Mouse (Mus musculus) adrenal gland, adult (tissue): ENCODE measurements around the gene Rgl1.
A peak's percentile ranks its signal among the peaks of the same experiment; 100 is the strongest.

Experiments used
- DNase-seq, 2 experiments: peaks; one replicate each; pipeline ENCODE4 v3.0.0; 2022 to 2023; ENCODE audit warnings: low spot score in 1 of 2; ENCODE audit not compliant: inconsistent age in 2 of 2

Rgl1 gene

DNA sequence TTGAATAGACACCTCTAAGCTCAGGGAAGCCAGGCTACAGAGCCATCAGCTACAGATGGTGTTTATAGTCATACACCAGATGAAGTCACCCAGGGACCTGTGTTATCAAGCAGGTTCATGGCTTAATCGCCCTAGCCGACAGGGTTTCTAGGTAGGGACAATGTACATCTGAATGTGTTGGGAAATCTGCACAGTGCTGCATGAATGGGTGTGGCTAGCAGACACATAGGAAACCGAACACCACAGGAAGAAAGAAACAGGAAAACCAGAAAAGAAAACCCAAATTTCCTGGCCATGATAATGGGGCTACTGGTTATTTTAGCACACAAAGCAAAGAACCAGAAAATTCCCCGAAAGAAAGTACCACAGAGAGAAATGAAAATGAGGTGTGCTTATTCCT is 45.2 kb downstream of the Rgl1 start:
- DNase-seq: no peak

DNA sequence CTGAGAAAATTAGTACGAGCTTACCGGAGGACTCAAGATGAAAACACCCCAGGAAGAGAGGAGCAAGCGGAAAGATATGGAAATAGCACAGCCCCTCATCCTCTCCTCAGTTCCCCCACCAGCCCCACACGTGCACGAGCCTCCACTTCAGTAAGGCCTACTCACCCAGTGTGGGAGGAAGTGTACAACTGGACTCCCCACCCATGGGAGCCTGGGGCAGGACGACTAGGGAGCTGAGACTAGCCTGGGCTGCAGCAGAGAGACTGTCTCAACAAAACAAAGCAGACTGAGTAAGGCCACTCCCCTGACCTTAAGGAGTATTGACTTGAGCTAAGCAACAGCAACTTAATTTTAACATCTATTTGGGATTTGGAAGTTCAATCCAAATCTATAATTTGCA is 48.0 kb downstream of the Rgl1 start:
- DNase-seq: no peak

DNA sequence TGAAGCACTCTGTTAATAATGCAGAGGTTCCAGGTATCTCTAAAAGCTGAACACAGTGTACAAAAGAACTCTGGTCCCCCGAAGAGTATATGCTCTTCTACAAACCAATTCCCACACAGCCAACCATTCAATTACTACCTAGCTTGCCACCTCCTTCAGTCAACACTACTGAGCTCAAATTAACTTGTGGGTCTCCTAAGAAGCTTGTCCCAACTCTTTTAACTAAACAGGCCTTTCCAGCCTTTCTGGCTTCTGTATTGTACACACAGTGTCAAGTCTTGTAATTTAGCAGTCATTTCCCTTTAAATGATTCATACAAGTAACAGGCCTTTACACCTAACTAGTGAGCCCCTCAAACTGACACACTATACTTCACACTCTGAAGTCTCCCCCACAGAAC is 48.8 kb downstream of the Rgl1 start:
- DNase-seq: no peak

DNA sequence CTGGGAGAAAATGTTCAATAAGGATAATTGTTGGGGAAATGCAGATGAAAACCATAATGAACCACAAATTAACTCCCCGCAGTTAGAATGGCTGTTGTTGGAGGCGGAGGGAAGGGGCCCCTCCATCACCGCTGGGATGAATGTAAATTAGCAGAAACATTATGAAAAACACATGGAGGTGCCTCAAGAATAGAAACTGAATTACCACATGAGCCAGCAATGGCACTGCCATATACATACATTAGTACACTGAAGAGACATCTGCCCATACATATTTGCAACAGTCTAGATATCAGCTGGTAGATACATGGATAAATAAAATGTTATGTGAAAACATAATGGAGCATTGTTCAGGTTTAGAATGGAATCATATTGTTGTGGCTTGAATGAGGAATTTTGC is 51.7 kb downstream of the Rgl1 start:
- DNase-seq: no peak

DNA sequence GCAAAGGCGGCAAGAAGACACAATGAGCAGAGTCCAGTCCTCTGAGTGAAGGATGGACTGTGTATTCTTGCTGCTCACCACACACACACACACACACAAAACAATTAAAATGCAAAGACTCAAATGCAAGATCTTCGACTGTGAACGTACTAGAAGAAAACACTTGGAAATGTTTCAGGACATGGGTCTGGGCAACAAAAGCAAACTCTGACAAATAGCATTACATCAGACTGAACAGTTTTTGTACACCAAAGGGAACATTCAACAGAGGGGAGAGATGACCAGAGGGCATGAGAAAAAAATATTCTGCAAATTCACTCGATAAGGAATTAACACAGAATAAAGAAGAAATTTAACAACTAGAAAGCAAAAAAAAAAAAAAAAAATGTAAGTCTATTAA is 52.2 kb downstream of the Rgl1 start:
- DNase-seq: no peak

DNA sequence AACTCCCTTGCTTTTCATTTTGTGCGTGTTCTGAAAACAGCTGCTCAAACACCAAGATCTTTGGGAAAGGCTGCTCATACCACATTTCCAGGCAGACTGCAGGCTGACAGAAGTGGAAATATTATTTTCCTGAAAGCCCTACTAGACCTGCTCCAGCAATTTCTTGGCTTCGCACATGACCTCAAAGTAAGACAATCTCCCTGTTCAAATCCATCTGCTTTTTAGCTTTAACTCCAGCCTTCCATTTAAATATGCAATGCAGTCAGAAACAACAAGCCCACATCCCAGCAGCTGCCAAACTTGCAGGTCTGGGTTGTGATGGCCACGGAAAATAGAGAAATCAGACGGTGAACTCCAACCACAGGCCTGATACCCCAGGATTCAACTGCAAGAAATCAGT is 55.1 kb downstream of the Rgl1 start:
- DNase-seq: no peak

DNA sequence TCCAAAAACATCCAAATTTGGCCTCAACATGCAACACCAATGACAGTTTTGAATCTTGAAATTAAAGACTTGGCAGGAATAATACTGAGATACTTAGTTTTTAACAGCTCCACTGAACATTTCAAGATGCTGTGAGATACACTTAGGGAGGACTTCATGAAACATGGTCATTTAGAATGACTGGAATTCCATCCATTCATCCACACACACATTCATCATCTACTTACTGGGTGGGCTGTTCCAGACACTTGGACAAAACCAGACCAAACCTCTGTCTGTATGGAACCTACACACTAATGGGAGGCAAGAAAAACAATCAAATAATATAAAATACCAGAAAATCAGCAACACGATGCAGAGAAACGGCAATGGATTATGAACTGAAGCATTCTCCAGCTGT is 58.6 kb downstream of the Rgl1 start:
- no peak for DNase-seq

DNA sequence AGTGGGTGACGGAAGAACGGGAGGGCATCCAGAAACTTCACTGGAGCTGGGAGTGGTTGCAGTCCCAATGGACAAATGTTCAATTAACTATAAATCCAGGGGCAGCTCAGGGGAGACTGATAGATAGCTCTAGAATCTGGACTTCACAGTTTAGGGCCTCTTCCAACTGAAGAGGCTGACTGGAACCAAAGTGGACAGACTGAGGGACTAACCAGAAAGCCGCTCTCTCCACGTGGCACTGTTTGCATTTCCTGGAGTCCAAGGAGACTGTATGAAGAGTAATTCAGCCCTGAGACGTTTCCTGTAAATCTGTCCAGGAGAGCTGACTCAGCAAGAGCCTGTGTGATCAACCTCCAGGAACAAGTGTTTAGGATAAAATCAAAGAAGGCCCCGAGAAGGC is 62.2 kb downstream of the Rgl1 start:
- DNase-seq: no peak

DNA sequence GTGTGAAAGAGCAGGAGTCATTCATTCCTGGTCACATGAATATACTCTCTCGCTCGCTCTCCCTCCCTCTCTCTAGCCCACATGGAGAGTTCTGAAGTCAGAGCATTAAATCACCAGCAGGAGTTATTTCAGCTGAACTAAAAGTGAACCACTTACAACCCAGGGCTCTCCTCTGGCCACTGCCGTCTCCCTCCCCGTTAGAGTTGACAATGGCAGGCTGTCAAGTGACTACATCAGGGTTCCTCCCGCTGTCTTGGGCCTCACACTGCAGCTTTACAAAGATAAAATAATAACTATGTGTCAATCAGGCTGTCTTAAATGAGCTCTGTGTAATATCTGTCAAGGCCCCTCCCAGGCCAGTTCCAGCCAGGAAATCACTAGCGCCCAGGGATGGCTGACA is 63.2 kb downstream of the Rgl1 start:
- no peak for DNase-seq

DNA sequence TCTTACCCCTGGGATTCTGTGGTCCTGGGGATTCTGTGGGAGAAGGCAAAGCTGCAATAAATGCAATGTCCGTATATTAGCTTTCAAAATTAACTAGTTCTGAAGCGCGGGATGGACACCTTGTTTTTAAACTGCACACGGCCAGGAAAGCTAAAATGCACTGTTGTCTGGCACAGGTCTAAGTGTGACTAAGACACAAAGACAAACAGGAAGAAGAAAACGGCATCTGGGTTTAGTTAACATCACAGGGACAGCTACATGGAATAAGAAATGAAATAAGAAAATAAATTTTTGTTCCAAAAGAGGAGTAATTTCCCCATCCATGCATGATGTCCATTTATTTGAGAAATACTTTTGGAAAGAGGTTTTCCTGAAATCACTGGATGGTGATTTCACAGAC is 65.1 kb downstream of the Rgl1 start:
- DNase-seq: no peak

DNA sequence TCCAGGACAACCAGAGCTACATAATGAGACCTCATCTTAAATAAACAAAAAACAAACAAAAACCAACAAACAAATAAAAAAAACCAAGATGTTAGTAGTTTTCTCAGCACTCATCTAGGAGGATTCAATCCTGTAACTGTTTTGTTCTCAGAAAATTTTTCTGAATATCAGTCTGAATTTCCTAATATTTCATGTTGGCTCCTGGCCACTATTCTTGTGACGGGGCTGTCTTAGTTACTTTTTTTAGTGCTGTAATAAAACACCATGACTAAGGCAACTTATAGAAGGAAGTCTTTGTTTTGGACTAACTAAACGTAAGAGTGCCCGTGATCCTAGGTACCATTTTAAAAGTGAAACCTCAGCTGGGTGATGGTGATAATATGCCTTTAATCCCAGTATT is 68.8 kb downstream of the Rgl1 start:
- no peak for DNase-seq

DNA sequence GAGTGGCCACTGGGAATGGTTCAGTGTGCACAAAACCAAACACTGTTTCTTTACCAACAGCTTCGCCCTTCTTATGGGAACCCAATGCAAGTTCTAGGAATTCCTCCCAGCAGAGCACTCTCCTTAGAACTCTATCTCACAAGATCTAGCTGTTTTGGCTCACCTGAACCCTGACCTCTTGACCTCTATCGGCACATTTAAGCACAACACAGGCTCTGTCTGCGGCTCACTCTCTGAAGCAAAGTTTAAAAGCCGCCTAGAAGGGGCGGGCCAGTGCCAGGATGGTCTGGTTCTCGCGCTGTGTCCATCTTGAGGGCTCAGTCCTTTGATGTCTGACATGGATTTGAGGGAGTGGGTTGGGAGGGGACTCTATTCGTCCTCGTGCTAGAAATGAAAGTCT is 70.7 kb downstream of the Rgl1 start:
- no peak for DNase-seq

DNA sequence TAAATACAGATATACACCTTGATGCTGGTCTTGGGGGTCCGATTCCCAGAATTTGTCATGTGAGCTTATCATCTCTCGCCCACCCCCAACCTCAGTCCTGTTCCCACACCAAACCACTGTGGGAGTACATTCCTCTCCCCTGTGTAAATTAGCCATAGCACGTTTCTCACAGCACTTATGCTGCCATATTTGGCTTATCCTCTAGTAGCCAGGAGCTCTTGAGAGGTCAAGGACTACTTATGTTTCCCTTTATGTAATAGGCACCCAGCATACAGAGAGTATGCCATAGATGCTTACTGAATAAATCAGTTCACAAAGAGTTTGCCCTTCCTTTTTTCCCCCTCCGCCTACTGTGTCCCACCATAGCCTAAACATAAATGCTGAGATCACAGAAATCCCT is 76.2 kb downstream of the Rgl1 start:
- DNase-seq: no peak

DNA sequence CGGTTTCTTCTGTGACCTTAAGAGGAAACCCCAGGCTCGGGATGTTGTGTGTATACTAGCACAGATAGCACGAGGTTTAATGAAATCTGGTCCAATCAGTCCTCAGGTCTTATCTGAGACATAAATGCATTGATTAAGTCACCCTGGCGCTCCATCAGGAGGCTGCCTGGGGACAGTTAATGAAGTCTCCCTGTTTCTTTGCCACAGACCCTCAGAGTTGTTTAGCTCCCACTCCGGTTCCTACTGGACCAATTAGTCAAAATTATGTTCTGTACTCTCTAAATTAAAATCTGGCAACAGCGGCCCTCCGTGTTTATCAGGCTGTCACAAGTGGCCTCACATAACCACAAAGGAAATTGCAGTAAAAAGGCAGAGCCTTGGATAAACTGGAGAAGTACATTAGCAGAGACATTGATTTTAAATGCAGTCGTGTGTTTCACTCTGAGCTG is 78.4 kb downstream of the Rgl1 start:
- peak in 1 of 2 experiments; percentile 60 for DNase-seq

DNA sequence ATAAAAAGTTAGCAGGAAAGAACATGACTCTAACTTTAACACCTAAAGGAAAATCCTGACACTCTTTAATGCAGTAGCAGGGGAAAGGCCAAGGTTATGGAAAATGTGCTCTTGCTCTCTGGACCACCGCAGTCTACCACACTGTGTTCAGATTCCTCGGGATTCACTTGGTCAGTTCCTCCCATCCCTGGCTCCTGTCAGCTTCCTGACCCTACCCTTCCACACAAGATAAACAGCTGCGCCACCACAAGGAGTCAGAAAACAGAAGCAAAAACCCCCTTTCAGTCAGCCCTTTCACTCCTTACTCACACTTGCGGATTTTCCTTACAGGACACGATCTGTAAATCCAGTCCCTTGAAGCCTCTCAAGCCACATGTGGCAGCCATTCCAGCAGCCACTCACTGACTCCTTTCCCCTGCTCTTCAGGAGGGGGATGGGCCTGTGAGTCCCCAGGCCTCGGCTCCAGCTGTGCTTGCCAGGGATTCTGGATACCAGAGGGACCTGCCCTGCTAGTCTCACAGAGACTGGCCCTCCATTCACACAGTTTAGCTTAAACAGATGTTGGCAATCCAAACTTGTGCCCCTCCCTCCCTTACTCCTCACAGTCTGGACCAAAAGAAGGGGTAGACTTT is 78.9 kb downstream of the Rgl1 start:
- DNase-seq: peak in 1 of 2 experiments; percentile 62

DNA sequence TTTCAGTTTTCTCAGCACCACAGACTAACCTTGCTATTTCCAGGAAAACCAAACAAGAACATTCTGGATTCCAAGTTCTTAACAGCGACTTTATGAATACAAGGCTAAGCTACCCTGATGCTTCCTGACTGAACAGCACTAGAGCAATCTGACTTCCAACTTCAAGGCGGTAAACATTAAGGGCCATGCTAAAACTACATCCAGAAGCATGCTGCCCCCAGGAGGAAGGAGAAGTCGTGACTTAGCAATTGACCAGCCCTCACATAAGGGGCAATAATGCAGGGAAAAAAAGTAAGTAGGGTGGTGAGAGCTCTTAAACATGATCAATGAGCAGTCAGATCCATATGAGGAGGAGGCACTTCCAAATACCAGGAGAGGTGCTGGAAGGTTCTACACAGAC is 80.6 kb downstream of the Rgl1 start:
- no peak for DNase-seq

DNA sequence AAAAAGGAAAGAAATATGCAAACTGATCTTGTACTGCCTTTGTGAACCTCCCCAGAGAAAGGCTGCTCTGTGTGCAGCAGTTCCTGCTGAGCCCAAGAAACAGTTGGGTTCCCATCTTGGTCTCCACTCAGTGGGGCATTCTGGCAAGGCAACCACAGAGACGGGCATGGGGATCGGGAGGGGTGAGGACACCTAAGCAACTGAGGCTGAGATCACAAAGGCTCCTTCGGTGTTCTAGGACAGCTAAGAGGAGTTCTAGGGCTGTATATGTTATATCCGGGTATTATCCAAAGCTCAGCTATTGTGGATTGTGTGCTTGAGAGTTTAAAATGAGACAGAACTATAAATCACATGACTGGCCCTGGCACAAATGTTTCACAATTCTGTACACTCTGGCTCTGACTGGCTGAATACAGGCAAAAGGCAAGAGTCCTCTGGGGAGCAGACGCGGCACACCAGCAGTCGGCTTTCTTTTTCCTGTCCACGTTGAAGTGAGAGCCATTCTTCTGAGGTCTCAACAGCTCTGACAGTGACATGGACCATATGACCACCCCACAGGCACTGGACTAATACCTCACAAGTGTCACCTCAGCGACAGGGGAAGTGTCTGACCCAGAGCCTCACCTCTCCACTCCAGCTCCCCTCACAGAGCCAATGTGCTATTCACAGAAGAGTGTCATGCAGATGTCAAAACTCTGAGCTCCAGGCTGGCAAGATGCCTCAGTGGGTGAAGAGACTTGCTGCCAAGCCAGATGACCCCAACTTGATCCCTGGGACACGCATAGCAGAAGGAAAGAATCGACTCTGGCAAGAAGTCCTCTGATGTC is 83.6 kb downstream of the Rgl1 start:
- DNase-seq: peak; percentile 49 to 90

DNA sequence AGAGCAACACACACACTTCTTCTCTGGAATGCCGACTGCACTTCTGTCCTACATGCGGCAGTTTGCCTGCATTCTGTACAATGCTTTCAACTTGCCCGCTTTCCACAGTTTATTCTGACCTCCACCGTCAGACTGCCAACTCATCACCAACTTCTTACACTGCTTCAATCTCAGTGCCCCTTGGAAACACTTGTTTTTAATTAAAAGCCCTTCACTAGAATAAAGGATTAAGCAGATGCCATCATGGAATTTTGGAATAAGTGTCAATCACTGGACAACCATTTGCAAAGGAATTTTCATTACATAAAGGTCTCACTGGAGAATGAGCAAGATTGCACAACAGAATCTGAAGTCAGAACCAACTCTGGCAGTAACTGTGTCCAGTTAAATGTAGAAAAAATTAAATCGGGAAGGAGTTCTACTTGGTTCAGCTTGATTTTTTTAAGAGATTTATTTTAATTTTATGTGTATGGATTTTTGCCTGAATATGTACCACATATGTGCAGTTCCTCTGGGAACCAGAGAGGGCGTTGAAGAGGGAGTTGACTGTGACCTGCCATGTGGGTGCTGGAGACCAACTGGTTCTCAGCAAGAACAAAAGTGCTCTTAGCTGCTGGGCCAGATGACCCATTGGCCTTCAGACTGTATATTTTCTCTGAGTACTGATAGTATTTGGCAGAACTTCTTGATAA is 84.3 kb downstream of the Rgl1 start:
- peak in 1 of 2 experiments; percentile 28 for DNase-seq

DNA sequence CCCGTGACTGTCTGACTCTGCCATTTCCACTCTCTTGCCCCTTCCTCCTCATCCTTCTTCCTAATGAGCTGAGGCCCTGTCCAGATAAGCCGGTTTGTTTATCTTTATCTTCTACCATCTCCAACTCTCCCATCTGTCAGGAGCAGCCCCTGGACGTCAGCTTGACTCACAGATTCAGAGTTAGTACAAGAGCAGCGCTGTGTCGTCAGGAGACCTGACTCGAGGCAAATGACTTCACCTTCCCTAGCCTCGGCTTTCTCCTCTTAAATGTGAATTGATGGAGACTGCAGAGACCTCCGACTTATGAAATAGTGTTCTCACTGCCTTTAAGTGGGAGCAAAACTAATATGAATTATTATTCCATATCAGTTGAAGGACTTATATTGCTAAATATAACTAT is 85.0 kb downstream of the Rgl1 start:
- peak in 1 of 2 experiments; percentile 32 for DNase-seq

DNA sequence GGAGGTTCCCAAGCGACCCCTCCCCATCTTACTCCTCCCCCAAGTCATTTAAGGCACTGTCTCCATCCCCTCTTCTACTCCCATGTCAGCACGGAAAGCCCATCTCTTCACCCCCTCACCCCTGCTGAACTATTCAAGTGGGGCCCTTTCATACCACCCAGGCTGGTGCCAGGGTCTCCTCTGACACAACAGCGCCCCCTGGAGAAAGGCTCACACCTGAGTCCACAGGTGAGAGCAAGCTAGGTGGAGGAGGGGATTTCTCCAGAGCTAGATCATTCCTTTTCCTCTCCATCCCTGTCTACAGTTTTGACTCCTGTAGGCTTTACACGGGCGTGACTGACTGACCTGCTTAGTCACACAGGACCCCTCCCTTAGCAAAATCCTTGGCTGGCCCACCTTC is 87.7 kb downstream of the Rgl1 start:
- peak in 1 of 2 experiments; percentile 41 for DNase-seq

DNA sequence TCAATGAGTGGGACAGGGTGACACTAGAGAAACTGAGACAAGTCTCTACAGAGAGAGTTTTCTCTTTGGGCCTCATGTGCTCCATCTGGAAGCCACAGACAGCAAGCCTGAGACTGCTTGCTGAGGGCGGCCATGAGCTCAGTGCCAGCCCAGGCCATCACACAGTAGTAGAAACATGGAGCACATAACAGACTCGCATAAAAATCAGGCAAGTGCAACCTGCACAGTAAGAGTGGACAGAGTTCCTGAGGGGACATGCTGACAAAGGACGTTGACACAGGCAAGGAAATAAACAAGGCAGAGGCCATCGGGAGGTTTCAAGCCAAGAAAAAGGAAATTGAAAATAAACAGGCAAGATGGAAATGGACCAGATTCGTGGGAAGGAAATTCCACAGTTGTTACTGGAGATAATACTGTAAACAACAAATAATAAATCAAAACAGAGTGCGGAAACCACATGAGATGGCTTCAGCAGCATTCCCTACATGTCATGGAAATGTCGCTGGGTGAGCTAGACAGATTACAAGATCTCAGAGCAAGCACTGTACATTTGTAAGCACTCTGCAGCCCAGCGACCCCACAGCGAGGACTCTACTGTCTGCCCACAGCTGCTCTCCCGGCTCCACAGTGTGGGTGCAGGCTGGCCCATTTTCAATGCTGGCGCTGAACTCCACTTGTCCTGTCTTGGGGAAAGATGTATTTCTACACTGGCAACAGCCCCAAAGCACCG is 88.5 kb downstream of the Rgl1 start:
- peak in 1 of 2 experiments; percentile 50 for DNase-seq
